In the genomic region with DNA sequence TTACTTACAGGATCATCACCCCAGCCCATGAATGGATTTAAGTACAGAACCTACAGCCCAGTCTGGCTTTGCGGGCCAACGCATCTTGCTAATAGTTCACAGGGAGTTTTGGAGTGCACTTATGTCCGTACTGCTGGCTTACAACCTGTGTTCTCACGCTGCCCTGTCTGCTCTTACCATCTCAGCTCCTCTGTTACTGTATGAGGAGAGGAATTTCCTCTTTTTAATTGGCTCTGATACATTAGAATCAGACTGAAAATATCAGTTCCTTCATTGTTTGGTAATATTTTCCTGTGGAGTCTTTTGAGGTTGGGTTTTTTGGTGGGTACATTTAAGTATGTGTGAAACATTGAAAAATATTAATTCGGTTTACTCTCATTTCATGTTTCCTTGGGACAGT, we compare ENCODE assay signal across 16 mouse cellular contexts.
DNase-seq lines count a peak whose midpoint lies in the region; ATAC-seq lines count a peak whose summit lies in the region.
"Had no signal": no experiment of that assay in that cellular context is flagged by ENCODE, and none has a peak within 500 bp of the region (broad histone marks: within the 10 kb centered on the region; RNA-seq: fewer than 3 reads in every experiment).

No protein-coding gene starts in this region.

- no peak for DNase-seq in liver
- no peak for DNase-seq in cerebellum, adult 11 months
- DNase-seq: adrenal gland, adult 2 months; adrenal gland, postnatal 10 days; adrenal gland, postnatal 25 days; cerebellum, adult 11-12 months; cerebellum, adult 2 months; cerebellum, adult 9-10 months; cerebellum, postnatal 10 days; cerebellum, postnatal 25 days; embryo, embryonic 11 days had no signal

- ATAC-seq in common myeloid progenitor, adult 5-6 weeks (replicated peaks; ENCODE audit: low read depth, poor library complexity, severe bottlenecking) = peak; percentile 57
- ATAC-seq in granulocyte monocyte progenitor cell, adult 5-6 weeks (replicated peaks; ENCODE audit: poor library complexity, severe bottlenecking) = peak; percentile 60
- ATAC-seq in megakaryocyte progenitor cell, adult 5-6 weeks (replicated peaks; ENCODE audit: poor library complexity) = peak; percentile 49
- ATAC-seq: forebrain, embryonic 14.5 days; forebrain, embryonic 16.5 days had no signal
